Mouse (Mus musculus): ENCODE data around the gene H2-Aa.

The H2-Aa gene

DNA sequence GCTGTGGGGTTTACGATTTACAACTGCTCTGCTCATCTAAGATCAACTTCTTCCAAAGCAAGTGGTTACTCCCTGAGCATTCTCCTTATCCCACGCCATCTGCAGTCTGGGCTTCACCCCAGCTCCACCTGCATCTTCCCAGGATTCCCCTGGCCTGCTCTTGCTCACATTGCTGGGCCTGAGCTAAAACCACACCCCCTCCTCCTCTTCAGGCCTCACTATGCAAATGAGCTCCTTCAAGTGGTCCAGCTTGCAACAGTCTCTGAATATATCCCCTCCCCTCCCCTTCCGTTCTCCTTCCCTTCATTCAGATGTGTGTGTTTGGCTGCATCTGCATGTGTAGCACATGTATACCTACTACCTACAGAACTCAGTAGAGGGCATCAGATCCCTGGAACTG lies 11.7 kb upstream of the H2-Aa start:
- DNase-seq, result peak in 1 of 2 experiments; percentile 52

GRCm38 (mm10) chr17:34295891-34296794 lies 8.5 kb upstream of the H2-Aa start:
- peak; percentile 65 to 68 for DNase-seq

DNA sequence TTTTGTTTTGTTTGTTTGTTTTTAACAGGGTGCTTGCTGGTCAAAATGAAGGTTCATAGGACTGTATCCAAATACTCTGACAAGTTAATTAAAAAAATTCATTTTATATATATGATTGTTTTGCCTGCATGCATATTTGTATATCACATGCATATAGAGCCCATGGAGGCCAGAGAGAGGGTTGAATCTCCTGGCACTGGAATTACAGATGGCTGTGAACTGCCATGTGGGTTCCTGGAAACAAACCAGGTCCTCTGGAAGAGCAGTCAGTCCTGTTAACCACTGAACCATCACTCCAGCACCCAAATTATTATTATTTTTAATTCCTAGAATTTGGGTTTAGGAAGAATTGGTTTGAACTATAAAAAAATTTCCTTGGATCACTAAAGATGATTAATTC lies 7.7 kb upstream of the H2-Aa start:
- DNase-seq, result no peak

DNA sequence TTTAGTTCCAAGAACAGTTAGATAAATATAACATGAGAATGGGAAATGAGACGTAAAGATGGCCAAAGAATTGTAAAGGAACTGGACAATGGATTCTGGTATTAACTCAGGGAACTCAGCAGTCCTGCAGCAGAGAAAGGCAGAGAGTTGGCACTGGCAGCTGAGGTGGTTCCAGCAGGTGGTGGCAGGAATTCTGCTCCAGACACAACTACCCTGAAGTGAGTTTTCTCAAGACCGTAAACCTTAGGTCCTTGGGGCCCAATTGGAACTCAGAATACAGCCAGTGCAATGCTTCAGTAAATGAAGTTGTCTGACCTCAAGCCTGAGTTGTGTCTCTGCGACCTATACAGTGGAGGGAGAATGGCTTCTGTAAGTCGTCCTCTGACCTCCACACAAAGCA lies 6.6 kb upstream of the H2-Aa start:
- DNase-seq, result peak in 1 of 2 experiments; percentile 11

DNA sequence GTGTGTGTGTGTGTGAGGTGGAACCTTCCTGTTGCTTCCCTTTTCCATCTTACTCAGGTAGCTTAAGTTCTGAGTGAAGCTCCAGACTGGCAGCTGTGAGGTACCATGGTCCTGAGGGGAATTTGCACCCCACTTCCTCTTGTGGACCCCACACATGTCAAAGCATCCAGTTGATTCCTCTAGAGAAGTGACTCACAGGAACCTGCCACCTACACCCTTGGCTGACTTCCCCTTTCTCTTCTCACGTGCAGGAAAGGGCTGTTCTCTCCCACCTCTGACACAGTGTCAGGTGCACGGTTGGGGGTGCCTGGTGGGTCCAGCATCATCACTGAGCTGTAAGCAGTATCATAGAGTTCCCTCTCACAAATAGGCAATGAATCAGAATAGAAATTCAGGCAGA lies 5.9 kb upstream of the H2-Aa start:
- DNase-seq, result peak in 1 of 2 experiments; percentile 73

DNA sequence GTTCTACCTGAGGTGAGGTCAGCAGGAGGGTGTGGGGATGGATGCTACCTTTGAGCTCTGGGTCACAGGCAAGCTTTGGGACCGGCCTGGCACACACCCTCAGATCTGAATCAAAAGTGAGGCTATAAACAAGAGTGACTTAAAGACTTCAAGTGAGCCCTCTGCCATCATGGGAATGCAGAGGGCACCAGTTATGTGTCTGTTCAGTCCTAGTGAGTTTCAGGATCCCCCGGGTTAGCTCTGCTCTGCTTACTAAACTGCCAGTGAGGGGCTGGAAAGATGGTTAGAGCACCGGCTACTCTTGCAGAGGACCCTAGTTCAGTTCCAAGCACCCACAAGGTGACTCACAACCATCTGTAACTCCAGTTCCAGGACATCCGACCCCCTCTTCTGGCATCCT lies 4.9 kb upstream of the H2-Aa start:
- no peak for DNase-seq

DNA sequence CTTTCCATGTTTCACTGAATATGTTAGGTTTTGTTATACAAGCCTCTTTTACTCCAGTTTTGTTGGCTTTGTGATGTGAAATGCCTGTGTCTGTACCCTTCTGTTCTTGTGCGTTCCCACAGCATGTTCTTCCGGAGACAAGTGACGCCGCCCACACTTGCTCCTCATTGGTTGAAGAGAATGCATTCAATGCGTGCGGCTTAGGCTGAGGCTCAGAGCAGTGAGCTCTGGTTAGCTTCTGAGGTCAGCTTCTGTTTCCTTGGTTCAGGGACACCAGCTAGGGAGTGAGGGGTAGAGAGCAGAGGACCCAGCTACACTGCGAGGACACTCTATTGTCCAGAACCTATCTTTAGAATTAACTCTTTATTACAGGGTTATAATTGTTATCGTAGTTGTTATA lies 4.0 kb upstream of the H2-Aa start:
- peak; percentile 83 to 87 for DNase-seq

DNA sequence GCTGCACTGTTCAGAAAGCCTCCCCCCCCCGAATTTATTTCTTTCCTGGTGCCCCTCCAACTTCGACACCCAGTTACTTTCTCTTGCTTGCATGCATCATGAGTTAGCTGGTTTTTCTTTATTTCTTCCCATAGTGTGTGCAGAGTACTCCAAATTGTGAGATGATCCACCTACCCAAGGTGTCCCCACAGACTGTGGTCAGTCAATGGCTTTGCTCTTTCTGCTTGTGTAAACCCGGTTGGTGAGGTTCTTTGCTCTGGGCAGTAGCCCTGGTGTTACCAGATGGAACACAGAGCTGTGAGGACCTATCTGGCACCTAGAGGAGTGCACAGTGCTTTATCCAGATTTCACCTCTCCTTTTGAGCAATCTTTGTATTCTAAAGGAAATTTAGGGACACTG lies 508 bp upstream of the H2-Aa start:
- DNase-seq, result no peak

DNA sequence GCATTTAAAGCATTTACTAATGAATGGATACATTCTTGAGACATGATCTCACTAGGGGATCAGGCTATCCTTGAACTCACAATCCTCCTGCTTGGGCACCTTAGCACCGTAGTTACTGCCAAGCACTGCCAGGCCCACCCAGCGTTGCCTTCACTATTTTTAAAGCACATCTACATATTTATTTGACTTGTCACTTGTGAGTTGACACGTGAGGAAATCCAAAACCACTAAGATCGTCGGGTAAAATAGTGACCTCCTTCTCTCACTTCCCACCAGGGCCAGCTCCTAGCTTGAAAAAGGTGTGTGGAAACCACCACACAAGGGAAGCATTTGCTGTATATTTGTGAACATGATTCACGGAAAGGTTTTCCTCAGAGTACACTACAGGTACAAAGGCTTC lies 624 bp downstream of the H2-Aa start:
- no peak for DNase-seq

DNA sequence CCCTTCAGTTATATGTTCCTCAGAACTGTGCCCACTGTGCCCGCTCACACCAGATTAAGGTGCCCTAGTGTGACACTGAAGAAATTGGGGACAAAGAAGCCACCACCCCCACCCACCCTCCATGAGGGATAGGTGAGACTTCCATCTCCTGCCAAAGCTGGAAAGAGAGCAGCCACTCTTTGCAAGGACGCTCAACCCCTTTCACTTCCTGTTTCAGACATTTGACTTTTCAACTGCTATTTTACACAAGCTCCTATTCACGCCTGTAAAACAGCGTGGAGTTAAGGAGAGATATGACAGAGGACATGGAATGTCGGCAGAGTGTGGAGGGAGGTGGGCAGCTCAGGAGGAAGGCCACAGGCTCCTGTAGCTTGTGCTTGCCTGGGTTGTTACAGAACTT lies 1.1 kb downstream of the H2-Aa start:
- no peak for DNase-seq

- peak; percentile 62 to 76 for DNase-seq
Measured at GRCm38 (mm10) chr17:34285848-34286247, 1.8 kb downstream of the H2-Aa start.

DNA sequence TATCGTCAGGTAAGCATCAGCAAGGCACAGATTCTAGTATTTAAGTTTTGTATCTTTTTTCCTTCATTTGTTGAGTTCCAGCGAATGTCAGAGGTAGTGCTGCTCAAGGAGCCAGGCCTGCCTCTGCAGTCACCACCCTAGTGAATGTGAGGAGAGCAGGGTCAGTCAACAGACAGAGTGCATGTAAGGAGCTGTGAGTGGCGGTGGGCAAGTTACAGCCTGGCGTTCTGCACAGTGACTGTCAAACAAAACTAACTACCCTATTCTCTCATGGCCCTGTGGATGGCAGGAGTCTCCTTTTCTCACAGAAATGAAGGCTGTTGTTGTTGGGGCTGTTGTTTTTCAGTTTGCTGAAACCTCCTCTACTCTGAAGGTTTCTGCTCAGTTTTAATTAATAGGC lies 2.3 kb downstream of the H2-Aa start:
- DNase-seq, result no peak

DNA sequence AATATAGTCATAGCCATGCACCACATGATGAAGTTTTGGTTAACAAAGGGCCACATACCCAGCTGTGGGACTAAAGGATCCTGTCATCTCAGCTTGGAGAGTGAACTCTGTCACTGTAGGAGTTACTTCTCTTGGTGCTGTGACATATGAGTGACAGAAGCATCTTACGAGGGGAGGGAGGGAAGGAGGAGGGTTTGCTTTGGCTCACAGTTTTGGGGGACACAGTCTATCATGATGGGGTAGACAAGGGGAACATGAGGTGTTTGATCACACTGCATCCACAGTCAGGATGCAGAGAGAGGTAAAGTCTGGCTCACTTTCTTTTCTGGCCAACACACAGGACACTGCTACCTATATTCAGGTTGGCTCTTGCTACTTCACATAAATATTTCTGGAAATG lies 5.8 kb downstream of the H2-Aa start:
- DNase-seq, result no peak

DNA sequence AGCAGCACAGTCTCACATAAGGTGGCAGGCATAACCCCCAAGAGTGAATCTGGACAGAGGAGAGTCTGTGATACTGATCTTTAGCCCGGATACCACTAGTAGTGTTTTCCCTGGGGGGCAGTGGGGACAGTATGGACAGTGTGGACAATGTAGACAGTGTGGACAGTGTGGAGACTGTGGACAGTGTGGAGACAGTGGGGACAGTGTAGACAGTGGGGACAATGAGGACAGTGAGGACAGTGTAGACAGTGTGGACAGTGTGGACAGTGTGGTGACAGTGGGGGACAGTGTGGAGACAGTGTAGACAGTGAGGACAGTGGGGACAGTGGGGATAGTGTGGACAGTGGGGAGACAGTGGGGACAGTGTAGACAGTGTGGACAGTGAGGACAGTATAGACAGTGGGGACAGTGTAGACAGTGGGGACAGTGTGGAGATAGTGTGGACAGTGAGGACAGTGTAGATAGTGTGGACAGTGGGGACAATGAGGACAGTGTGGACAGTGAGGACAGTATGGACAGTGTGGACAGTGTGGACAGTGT lies 7.1 kb downstream of the H2-Aa start:
- DNase-seq, result no peak

GRCm38 (mm10) chr17:34272102-34272501 lies 15.5 kb downstream of the H2-Aa start:
- no peak for DNase-seq

DNA sequence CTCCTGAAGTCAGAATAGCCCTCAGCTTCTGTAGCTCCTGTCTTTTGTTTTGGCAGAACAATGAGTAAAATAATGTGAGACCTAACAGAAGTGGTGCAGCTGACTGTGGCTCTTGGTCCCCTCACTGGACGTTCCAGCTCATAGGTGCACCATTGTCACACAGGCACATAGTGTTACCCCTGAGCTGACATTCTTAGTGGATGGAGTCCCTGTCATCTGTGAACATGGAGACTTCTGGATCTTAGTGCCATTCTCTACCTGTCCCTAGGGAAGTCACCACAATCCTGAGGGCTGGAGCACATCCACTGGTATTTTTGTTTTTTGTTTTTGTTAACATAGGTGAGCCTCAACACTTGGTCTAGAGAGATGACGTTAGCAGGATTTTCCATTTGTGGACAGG lies 16.7 kb downstream of the H2-Aa start:
- no peak for DNase-seq

DNA sequence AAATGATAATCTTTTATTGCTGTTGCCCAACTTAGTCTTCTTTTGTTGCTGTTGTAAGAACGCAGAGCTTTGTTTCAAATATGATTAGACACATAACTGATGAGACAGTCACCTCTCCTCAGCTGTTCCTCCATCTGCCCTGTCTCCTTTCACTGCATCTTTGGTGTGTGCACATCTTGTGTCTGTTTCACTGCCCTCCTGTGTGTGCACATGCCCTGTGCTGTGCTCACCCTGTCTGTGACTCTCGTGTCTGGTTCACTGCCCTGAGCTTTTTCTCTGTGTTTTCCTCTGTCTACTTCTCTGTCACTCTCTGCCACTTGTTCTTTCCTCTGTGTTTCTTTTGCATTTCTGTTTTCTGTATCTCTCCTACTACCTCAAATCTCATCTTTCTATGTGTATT lies 17.4 kb downstream of the H2-Aa start:
- no peak for DNase-seq

DNA sequence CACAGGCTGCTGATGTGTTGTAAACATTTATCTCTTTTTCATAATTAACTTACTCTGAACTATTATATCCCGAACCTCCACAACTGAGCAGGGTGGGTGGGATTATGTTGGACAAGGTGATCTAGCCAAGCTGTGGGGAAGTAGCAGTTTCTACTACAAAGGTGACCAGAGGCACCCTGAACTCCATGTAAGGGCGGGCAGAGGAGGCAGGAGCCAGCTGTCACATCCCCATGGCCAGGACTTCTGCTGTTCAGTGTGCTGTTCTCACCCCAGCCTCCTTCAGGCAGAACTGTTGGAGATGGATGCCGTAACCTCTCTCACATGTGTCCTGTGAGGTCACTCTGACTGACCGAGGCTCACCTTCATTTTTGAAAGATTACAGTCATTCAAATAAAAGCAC lies 17.8 kb downstream of the H2-Aa start:
- DNase-seq, result no peak

DNA sequence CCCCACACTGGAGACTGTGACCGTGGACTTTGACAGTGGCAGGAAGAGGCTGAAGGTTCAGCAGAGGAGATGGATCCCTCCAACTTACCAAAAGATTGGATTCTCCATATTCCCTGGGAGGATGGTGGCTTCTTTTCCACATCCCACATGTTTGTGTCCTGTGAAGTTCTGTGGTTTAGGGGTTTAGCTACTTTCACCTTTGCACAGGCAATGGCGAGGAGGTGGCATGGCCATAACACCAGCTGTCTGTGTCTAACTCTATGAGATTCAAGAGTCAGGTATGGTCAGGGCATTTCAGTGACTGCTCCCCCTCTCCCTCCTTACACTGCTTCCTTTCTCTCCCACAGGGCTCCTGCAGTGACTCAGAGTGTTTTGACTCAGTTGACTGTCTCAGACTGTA lies 18.9 kb downstream of the H2-Aa start:
- no peak for DNase-seq

GRCm38 (mm10) chr17:34268262-34268661 lies 19.4 kb downstream of the H2-Aa start:
- no peak for DNase-seq

DNA sequence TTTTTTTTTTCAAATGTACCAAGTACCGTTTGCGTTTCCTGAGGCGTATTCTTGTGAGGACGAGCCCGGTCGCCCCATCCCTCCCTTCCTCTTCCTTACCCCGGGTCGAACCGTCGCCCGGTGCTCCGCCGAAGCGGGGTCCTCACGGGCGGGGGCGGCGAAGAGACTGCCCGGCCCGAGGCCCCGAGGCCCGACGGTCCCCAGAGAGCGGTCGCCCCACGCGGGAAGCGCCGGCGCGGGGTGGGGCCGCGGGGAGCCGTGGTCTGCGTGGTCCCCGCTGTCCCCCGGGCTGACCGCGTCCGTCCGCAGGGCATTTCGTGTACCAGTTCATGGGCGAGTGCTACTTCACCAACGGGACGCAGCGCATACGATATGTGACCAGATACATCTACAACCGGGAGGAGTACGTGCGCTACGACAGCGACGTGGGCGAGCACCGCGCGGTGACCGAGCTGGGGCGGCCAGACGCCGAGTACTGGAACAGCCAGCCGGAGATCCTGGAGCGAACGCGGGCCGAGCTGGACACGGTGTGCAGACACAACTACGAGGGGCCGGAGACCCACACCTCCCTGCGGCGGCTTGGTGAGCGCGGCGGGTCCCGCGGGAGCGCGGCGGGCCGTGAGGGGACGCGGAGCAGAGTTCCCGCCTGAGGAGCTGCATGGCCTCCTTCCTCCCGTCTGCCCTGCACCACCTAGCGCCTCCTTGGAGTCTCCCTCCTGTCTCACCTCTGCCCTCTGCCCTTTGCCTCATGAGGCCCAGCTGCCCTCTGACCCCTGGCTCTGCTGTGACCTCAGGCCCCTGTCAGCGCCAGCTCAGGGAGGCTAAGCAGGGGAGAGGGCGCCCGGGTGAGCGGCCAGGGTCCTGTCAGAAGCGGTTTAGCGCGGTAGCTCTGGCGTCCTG lies 22.9 kb downstream of the H2-Aa start:
- DNase-seq, result peak; percentile 53 to 57

DNA sequence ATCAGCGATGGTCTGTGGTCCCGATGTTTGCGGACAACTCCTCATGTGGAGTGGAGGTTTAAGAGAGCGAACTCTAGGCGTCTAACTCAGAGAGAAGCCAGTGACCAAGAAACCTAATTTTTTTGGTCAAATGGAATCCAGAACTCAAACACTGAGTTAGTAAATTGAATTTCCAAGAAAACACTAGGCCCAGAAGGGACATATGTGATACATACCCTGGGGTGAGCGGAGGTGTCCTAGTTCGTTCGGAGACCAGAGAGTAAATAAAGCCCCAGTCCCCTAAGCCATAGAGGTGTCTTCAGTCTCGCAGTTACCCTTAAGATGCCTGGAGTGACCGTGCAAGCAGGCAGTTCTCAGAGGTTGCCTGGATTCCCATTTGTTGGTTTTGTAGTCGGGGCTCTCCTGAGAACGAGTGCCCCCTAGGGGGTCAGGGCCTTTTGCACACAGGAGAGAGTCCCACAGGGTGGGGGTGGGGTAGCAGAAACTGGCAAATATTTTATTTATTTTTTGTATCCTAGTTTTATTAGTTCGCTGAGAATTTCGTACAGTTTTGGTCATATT lies 23.7 kb downstream of the H2-Aa start:
- DNase-seq, result peak; percentile 58 to 64

DNA sequence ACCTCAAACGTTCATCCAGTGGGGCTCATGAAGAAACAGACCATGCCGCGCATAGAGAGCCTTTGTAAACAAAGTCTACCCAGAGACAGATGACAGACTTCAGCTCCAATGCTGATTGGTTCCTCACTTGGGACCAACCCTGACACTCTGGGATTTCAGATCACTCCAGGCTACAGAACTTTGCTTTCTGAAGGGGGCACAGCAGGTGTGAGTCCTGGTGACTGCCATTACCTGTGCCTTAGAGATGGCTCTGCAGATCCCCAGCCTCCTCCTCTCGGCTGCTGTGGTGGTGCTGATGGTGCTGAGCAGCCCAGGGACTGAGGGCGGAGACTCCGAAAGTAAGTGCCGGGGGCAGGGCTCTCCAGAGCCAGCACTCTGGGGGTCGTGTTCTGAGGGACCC lies 24.6 kb downstream of the H2-Aa start:
- peak; percentile 67 to 80 for DNase-seq

All from spleen, adult 18-20 months (tissue).